Mouse (Mus musculus): Measurements from ENCODE around the gene Apol7b.

The Apol7b gene

GRCm38 (mm10) chr15:77384340-77385030, 62.8 kb downstream of the Apol7b start:
- no peak for DNase-seq

- DNase-seq: no peak
Measured at GRCm38 (mm10) chr15:77382880-77383279, 64.4 kb downstream of the Apol7b start.

- DNase-seq: no peak
Measured at GRCm38 (mm10) chr15:77382271-77382850, 64.9 kb downstream of the Apol7b start.

GRCm38 (mm10) chr15:77381481-77381880, 65.8 kb downstream of the Apol7b start:
- DNase-seq: no peak

GRCm38 (mm10) chr15:77379921-77380320, 67.4 kb downstream of the Apol7b start:
- no peak for DNase-seq

- no peak for DNase-seq
Measured at GRCm38 (mm10) chr15:77377419-77377818, 69.9 kb downstream of the Apol7b start.

GRCm38 (mm10) chr15:77376920-77377319, 70.4 kb downstream of the Apol7b start:
- DNase-seq: no peak

All from kidney, postnatal 10 days (tissue).